Mouse (Mus musculus) cerebellum, adult 2 months (tissue): Measurements from ENCODE around the gene 9230110F15Rik. TPM values are rescaled to one million over a fixed set of nuclear protein-coding genes. Genes with fewer than 3 reads are reported as not detected.
"Not testable (repeated sequence)": the region's sequence is repeated elsewhere in the genome, so short reads cannot be mapped to it uniquely, and the experiment has no call there.

Experiments used
- DNase-seq, 2 experiments: peaks; one replicate each; pipeline ENCODE4 v3.0.0; 2021
- H3K27ac ChIP-seq: fragments of 200-500 bp; 2 replicates; pipeline ENCODE4 v1.5.1; 2012; ENCODE audit warnings: low read length, control low read depth, inconsistent platforms; ENCODE audit not compliant: insufficient read depth
- H3K27me3 ChIP-seq: fragments of 200-500 bp; 2 replicates; pipeline ENCODE4 v1.6.1; 2012; ENCODE audit warnings: inconsistent platforms, mild to moderate bottlenecking, low read length, moderate library complexity; ENCODE audit not compliant: control insufficient read depth, insufficient read depth
- H3K4me1 ChIP-seq: fragments of 200-500 bp; 2 replicates; pipeline ENCODE4 v1.6.1; 2011; ENCODE audit warnings: low read length; ENCODE audit not compliant: control insufficient read depth, insufficient read depth
- H3K4me3 ChIP-seq: fragments of 200-500 bp; replicated peaks from 2 replicates; pipeline ENCODE3; 2011; ENCODE audit warnings: mild to moderate bottlenecking, low read depth, low read length, control low read depth; ENCODE audit not compliant: insufficient read depth
- CTCF ChIP-seq: fragments of 200-500 bp; IDR thresholded peaks from 2 replicates; pipeline ENCODE4 v1.5.1; 2011; ENCODE audit warnings: low read depth, mild to moderate bottlenecking, control low read depth, low read length, moderate library complexity, borderline replicate concordance; ENCODE audit not compliant: insufficient read depth
- POLR2A ChIP-seq: fragments of 200-500 bp; IDR thresholded peaks from 2 replicates; pipeline ENCODE4 v1.6.1; 2011; ENCODE audit warnings: low read length, control low read depth, borderline replicate concordance; ENCODE audit not compliant: insufficient read depth
- WGBS: fragments of 180-500 bp; shearing (Covaris S2); methylation state at CpG from one replicate; pipeline ENCODE4 v1.1.7; 2018; 5-methylcytosine and 5-hydroxymethylcytosine counted together
- polyA plus RNA-seq: library from polyadenylated mRNA; depleted of rRNA; stranded (reverse); fragments of >200 nt; gene quantifications from 2 replicates; pipeline ENCODE4 v1.2.3, GENCODE M21; 2012; rRNA removed

Gene 9230110F15Rik
- not detected in 2 replicates for polyA plus RNA-seq

DNA sequence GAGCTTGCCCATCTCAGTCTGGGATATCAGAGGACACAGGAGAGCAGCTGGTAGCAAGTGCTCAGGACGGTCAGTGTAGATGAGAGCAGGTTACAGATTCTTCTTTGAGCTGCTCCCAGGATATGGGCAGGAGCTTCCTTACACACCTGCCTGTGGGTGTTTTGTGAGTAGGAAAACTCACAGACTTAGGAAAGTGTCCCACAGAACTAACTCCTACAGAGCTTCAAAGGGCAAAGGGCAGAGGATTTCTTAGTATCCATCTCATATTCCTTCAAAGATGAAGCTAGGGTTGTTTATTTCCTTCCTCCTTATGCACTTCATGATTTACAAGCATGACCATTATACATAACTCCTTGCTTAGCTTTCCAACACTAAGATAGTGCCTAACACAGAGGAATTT is at the start of gene 9230110F15Rik:
TSS of gene 9230110F15Rik (minus strand) at position 101 of the 400 bp plus-strand sequence.
- no peaks in the 10 kb centered on the region for H3K27me3 ChIP-seq
- H3K27ac ChIP-seq = no peak within 1 kb of the TSS
- no peak for DNase-seq
- TF ChIP-seq CTCF (no peak), POLR2A (no peak)
- H3K4me1 ChIP-seq = no peaks in the 10 kb centered on the region
- H3K4me3 ChIP-seq = no peak within 1 kb of the TSS
- WGBS = 71% methylated on average over 1 of the region's 1 CpGs

DNA sequence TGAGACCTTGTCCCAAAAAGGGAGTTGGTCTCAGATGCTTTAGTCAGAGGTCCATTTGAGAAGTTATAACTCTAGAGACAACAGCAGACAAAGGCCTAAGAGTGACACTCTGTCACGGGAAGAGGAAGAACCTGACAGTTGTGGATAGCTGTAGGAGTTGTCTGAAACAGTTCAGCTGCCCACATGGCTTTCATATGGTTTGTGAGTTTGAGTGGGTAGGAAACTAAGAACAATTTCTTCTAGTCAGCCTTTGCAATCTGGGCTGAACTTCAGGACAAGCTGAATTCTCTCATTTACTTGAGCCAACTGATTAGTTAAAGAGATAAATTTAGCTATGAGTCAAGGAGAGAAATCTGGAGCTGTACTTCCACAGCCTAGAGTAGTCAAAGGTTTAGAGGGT is 49.2 kb upstream of the 9230110F15Rik start:
- H3K4me1 ChIP-seq, H3K27ac ChIP-seq, H3K4me3 ChIP-seq, H3K27me3 ChIP-seq, DNase-seq: not testable (repeated sequence)
- whole genome bisulfite sequencing = 64% methylated on average over 1 of the region's 1 CpGs

DNA sequence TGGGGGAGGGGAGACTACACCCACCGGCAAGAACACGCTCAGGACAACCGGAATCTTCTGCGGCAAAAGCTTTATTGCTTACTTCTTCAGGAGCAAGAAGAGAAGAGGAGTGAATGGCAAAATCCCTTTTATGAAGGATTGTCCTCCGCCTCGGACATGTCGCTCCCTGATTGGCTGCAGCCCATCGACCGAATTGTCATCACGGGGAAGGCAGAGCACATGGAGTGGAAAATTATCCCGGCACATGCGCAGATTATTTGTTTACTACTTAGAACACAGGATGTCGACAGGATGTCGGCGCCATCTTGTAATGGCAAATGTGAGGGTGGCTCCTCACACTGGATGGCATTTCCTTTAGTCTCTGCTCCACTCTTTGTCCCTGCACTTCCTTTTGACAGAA is 26.1 kb downstream of the 9230110F15Rik start:
- H3K4me1 ChIP-seq, H3K27ac ChIP-seq, H3K4me3 ChIP-seq, DNase-seq, H3K27me3 ChIP-seq: not testable (repeated sequence)
- WGBS = 91% methylated on average over 15 of the region's 15 CpGs

DNA sequence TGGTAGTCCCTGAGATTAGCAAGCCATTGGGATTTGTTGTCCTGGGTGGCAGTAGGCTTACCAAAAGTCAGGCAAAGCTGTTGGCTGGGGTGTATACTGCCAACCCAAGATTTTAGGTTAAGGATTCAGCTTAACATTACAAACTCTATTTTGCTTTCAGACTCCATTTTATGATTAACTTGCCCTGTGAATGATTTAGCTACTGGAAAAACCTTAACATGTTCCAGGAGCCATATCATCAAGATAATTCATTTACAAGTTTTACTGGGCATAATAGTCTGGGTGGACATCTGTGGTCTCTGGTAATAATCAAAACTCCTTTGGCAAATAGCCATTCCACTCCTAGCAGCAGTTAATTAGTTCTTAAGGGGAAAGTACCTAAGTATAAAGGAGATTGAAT is 45.8 kb downstream of the 9230110F15Rik start:
- no peak for DNase-seq
- no peak overlapping the region for H3K4me3 ChIP-seq
- no peaks in the 10 kb centered on the region for H3K4me1 ChIP-seq
- no peaks in the 10 kb centered on the region for H3K27me3 ChIP-seq
- TF ChIP-seq POLR2A (no peak), CTCF (no peak)
- no peak overlapping the region for H3K27ac ChIP-seq

DNA sequence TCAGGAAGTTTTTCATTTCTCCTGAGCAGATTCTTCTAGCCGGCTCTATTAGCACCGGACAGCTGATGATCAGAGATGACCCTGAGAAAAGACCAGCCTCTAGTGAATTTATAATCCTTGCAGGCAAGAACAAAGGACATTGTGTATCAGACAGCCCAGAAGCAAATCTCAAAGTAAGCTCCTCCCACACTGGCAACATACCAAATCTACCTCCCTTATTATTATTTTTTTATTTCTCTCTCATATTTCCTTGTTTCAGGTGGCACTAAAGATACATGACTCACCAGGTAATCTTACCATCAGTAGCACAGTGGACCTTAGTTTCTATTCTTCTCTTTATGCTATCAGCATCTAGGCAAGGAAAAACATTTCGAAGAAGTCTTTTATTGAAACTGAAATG is 53.9 kb downstream of the 9230110F15Rik start, which contains the start of the genes Gm27235 and D730048I06Rik:
TSS of gene Gm27235 (minus strand) at position 101 of the 400 bp plus-strand sequence.
TSS of gene D730048I06Rik (minus strand) at position 112 of the 400 bp plus-strand sequence.
- WGBS = 88% methylated on average over 3 of the region's 3 CpGs
- DNase-seq = no peak
- Histone ChIP-seq H3K4me3 (no peak within 1 kb of the TSS), H3K4me1 (no peaks in the 10 kb centered on the region), H3K27ac (no peak within 1 kb of the TSS), H3K27me3 (no peaks in the 10 kb centered on the region; the same call in 1 of the 2 replicates)
- TF ChIP-seq POLR2A (no peak), CTCF (no peak)

Other genes with a start within 250 kb of the 9230110F15Rik start
- not detected in 2 replicates for gene Pate4, start 232.2 kb downstream of the 9230110F15Rik start, polyA plus RNA-seq
- not detected in 2 replicates for gene Pate3, start 195.9 kb downstream of the 9230110F15Rik start, polyA plus RNA-seq
- gene Pate1, start 156.8 kb downstream of the 9230110F15Rik start, polyA plus RNA-seq = not detected in 2 replicates
- not detected in 2 replicates for gene Gm17677, start 103.1 kb downstream of the 9230110F15Rik start, polyA plus RNA-seq
- not detected in 2 replicates for gene Gm17727, start 66.0 kb downstream of the 9230110F15Rik start, polyA plus RNA-seq
- not detected in 2 replicates for gene Gm27235, start 54.0 kb downstream of the 9230110F15Rik start, polyA plus RNA-seq
- gene D730048I06Rik, start 54.0 kb downstream of the 9230110F15Rik start, polyA plus RNA-seq = not detected in 2 replicates
- not detected in 2 replicates for gene 9230113P08Rik, start 64.3 kb upstream of the 9230110F15Rik start, polyA plus RNA-seq